Mouse (Mus musculus): ENCODE results near the gene Dgke.

DNA sequence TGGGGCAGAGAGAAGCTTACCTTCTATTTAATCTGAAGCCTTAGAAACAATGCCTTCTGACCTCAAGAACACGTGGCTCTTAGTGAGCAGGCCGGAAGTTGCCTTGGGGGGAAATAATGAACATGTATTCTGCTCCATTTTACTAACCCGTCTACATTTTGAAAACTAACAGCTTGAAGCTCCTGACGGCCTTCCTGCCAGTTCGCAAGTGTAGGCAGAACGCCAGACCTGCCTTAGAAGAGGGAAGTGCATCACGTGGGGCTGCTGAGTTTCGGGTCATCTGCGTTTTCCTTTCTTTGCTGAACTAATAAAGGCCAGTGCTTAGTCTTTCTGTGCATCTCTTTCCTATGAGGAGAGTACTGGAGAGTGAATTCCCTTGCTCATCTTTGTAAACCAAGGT lies 26.1 kb upstream of the Dgke start:
- no peak for TF ChIP-seq POLR2A (IDR thresholded peaks at IDR 0.05; ENCODE audit: insufficient read depth, low read length)
- no peak for TF ChIP-seq CTCF (IDR thresholded peaks at IDR 0.05; ENCODE audit: low read depth, low read length)
- no peak for TF ChIP-seq EP300 (IDR thresholded peaks at IDR 0.05; ENCODE audit: insufficient read depth, low read depth, low read length)
